Mouse (Mus musculus) adrenal gland, postnatal 4 days (tissue): ENCODE data around the gene Sgpp2. TPM values are rescaled to one million over a fixed set of nuclear protein-coding genes. Genes with fewer than 3 reads are reported as not detected.

Source experiments
- DNase-seq, 2 experiments: peaks; one replicate each; pipeline ENCODE4 v3.0.0; 2021 to 2022; ENCODE audit warnings: low spot score in 2 of 2, mixed read lengths in 2 of 2
- total RNA-seq, 2 experiments: library from RNA; stranded (reverse); gene quantifications; 2 replicates each; pipeline ENCODE4 v1.2.3; 2021

Gene Sgpp2
- total RNA-seq, 2 experiments from 2014 or later: 1.1 to 5.8 TPM

DNA sequence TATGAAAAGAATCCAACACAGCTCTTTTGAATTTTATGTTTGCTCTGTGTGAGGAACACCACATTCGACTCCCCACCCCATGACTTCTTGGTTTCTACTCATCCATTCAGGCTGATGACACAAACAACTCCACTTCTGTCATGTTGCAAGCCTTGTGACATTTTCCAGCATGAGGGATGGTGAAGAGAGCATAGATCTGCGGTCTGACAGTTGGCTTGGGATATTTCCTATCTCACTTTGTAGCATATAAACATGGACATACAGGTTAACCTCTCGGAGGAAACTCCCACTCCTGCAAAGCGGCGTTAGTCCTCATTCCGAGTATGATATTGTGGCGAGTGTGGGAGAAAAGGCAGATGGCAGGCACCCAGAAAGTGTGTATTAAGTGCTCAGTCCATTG is 27.6 kb downstream of the Sgpp2 start:
- DNase-seq: no peak

DNA sequence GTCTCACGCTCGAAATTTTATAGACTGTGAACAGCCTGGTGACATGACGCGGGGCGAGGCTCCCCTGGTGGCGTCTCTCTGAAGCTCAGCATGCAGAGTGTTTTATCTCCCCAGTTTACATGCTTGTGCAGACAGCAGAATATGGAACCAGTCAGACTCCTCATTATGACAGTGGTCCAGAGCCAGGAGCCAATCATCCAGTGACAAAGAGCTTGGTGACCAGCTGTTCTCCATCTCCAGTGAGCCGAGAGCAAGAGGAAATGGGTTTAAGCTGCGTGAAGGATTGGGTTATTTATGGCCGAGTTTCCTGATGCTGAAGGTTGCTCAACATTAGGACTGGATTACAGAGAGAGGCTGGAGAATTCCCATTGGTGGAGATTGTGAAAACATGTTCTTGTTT is 28.1 kb downstream of the Sgpp2 start:
- DNase-seq: no peak

DNA sequence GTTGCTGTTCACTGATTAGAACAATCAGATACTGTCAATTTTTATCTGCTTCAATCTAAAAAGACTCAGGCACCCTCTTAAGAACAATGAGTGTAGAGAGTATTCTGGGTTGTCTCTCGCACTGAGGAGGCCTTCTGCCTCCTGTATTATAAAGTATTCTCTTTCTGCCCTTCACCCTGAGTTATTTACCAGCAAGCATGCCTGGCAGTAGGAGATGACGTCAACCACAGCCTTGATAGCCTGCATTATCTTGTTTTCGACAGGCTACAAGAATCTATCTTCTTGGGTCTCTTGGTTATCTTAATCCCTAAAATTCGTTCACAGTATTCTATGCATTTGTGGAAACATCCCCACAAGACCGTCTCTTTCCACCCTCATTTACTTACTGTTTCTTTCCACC is 29.8 kb downstream of the Sgpp2 start:
- no peak for DNase-seq

DNA sequence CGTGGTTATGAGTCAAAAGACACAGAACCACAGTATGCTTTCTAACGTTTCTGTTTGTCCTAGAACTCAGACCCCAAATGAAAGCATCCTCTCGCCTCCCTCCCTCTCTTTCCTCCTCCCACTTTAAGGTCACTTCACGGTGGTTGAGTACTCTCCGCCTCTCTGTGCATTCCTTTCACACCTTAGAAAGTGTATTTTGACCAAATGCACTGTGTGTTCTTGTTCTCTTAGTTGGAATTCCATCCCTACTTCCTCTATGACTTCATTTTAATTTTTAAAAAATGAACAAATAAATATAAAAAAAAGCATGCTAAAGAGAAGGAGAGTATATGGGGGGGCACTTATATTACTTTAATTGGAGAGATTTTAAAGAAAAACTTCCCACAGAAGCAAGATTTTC is 30.4 kb downstream of the Sgpp2 start:
- no peak for DNase-seq

DNA sequence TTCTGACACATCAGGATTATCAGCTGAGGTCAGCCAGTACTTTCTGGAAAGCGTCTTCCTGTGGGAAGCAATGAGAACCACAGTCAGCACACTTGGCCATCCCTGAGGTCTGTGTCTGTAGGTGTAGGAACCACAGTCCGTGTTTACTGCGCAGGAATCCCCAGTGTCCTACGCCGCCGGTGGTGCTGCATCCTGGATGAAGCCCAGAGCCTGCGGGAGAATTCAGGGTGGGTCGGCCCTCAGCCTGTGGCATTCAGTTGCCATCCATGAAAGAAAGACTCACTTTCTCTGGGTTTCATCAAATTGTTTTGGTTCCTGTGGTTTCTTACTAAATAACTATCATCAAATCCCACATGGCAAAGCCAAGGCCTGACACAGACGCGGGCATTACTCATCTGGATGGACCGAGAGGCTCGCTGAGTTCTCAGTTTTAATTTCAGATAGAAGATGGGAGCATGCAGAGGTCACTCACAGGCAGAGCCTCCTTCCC is 37.2 kb downstream of the Sgpp2 start:
- no peak for DNase-seq

DNA sequence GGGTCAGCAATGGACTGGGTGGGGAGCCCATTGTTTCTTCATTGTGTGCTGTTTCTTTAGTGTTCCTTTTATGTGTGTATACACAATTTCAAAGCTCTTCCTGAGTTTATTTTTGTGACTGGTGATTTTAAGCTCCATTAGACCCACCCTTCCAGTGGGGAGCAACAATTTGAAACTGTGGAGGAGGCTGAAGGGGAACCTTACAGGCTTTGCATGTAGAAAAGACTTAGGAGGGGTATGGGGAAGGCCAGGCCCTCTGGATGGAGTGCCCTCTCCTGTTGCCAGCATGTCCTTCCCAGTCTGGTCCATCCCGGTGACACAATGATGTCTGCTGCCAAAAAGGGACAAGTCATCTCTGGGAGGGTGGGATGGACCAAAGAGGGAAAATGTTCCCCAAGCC is 39.1 kb downstream of the Sgpp2 start:
- no peak for DNase-seq

DNA sequence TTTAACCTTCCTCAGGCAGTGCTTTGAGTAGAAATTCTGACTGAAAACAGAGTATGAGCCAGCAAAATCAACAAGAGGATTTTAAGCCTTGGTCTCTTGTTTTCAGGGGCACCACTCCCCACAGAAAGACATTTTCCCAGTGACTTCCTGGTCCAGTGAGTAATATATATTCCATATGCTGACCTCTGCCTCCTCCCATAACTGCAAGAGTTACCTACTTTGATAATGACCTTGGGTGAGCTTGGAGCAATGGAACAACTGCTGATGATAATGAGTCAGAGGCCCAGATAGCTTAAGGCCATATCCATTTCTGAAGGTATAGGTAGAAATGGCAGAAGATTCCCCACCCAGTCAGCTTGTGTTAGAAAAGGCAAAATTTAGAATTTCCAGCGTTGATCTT is 43.1 kb downstream of the Sgpp2 start:
- no peak for DNase-seq

DNA sequence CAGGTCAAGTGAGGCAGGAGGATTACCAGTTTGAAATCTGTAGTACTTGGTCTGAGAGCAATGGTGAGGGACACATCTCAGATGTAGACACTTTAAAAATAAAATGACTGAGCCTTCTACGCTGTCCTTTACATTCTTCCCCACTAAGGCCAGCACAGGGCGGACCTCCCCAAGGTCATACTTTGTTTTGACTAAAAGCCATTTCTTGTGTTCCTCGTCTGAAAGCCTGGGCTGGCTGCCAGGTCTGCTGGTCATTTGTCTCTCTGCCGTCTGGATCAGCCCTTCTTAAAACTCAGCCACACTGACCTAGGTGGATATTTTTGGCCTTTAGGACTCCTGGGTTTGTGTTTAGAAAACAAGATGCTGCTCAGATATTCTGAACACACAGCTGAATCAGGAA is 45.0 kb downstream of the Sgpp2 start:
- DNase-seq: peak; percentile 30 to 60

DNA sequence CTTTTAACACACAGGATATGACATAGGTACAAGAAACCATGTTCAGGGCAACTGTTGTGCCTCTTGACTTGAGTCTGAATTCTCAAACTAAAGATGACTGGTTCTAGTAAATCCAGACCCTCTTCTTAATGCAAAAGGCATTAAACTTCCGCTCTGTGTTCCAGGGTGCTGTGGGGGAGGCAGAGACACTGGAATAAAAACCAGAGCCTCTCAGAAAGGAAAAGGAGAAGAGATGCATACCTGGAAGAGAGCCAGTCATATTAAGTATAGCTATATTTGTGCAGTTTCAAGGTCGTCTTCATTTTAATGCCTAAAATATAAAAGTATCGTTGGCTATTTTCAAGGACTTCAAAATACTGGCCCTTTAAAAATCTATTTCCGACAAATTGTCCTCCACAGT is 47.3 kb downstream of the Sgpp2 start:
- no peak for DNase-seq

DNA sequence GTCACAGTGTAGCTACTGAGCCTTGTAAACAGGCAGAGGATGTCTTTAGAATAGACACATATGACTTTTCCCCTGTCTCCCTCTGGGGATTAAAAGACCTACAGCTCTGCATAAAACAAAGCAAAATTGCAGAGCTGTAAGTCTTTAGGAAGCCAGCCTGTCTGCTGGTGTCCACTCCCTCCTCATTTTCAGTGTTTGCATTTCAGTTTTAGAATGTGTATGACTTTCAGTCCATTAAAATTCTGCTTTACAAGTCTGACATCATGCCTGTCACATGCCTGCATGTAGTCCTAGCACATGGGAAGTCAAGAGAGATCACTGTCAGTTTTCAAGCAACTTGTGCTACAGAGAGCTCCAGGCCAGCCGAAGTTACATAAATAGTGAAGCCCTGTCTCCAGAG is 47.7 kb downstream of the Sgpp2 start:
- DNase-seq: no peak

DNA sequence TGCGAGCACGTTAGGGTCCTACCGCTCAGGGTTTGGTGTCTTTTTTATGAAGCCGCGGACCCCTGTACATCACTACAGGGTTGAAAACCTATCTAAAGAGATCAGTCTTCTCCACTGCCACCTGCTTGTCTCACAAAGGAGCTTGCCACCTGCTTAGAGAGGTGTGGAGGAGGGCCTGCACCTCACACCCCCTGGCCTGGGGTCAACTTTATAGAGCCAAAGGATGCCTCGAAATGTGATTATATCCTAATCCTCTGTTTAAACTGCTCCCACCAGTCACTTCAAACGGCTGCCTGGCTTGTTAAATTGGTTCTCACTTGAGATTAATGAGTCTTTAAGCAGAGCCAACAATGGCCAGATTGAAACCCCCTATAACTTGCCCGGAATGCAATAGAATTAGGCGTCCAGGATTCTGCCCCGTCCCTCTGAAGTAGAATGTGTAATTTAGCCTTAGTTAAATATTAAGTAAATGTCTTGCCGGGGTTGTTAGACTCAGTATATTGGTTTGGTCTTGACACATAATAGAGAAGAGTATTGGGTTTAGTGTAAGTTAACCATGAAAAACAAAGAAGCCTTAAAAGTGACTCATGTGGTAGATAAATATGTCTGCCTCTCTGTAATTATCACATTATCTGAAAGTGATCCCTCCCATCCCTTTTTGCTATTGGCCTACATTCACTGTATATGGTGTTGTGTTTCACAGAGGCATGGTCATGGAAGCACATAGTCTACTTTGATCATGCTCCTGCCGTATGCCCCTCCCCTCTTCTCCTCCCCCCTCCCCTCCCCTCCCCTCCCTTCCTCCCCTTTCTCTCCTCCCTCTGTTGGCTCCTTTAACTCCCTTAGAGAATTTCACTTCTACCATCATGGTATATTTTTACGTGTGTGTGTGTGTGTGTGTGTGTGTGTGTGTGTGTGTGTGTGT is 54.1 kb downstream of the Sgpp2 start:
- no peak for DNase-seq

DNA sequence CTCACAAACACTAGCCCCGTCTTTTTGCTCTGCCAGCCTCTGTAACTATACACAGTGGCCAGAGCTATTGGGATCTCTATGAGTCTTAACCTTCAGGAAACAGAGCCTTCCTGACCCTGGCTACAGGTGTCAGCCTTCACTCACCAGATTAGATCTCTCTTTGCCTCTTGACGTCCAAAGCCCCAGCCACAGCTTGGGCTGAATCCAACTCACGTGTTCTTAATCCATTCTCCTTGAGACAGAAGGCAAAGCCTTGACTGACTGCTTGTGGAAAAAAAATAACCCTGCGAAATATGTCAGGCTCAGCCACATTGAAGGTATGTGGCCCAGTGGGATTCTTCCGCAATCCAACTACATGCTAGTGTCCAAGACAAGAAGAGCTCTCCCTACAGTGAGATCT is 57.7 kb downstream of the Sgpp2 start:
- DNase-seq: no peak

DNA sequence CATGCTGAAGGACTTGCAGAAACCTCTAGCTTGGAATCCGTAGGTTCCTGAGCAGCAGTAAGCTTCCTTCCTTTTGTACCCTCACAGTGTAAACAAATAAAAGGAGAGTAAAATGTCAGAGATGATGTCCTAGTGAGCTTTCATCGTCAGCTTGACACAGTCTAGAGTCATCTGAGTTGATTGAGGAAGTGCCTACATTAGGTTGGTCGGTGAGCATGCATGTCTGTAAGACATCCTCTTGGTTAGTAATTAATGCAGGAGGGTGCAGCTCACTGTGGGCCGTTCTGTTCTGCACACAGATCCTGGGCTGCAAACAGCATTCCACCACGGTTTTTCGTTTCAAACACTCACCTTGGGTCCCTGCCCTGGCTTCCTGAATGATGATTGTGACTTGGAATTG is 60.0 kb downstream of the Sgpp2 start:
- DNase-seq: no peak

DNA sequence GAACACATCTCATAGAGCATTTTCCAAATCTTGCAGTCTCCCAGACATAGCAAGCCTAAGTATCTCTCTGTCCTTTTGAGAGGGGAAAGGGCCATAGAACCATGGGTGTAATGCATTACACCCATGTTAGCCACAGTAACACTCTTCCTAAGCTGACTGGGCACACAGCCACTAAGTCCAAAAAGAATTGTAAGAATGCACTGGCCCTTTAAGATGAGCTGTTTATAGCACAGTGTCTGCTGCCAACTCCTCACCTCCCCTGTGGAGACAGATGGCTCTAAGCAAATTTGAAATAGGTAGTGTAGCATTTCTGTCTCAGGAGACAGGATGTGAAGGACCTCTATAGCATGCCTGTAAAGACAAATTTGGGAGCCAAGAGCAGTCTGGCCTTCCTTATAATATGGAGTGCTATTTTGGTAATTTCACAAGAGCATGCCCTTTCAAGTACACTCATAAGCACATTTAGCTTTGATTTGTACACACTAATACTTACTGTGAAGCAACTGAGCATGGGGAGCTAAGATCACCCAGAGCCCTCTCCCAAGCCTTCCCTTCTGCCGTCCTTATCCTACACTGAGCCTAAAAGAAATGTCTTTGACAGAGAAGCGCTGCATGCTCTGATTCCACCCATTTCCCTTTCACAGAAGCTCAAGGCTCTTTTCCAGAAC is 61.6 kb downstream of the Sgpp2 start:
- DNase-seq: no peak

DNA sequence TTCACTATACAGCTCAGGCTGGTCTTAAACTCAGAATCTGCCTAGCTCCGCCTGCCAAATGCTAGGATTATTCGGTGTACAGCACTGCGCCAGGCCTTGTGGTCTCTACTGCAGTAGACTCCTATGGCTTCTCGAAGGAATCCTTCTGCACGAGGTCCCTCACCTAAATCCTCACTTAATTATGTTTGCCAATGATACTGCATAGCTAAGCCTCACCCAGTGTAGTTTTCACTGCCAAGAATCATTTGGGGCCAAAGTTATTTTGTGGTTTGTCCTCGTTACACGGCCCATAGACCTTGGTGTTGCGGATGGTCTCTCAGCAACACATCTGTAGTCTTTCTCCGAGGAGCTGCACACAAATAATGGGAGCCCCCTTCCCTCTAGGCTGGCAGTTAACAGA is 62.2 kb downstream of the Sgpp2 start:
- no peak for DNase-seq

DNA sequence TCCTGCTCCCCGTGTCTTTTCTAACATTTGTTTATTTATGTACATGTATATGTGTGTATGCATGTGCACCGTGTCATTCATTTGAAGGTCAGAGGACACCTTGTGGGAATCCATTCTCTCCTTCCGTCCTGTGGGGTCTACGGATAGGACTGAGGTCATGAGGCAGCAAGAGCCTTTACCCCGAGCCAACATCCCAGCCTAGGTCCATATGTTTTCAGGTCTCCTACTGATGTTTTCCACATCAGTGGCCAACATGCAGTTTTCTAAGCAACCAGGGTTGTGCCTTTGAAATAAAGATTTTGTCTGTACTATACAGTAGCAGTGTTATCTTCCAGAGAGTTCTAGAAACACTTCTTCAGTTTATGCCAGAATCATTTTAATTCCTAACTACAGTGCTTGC is 63.7 kb downstream of the Sgpp2 start:
- DNase-seq: no peak

DNA sequence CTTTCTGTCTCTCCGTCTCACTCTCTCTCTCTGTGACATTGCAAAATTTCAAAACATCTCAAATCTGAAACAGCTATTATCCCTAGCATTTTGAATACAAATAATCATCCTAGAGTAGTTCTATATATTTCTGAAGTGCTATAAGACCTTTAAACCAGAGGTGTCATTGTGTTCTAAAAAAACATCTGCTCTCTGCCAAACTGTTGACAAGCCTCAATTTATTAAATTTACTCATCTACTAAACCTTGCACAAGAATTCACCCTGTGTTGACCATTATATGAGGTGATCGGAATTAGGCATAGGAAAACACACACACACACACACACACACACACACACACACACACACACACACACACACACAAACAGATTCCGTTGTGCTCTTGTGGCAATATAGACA is 64.9 kb downstream of the Sgpp2 start:
- no peak for DNase-seq

DNA sequence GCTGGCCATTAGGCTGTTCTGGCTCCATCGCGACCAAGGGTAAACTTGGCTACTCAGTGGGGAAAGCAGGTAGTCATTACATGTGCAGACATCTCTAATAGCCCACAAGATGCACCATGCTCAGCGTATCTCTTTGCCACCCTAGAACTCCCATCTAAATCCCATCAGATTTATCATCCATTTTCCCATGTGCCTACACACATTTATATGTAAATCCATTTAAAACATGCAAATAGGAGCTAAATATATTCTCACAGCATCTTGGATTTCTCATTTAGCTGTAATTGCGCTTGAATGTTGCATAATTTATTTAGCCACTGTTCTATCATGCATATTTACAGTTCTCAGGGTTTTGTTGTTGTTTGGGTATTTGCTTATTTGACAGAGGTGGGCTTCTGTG is 70.8 kb downstream of the Sgpp2 start:
- no peak for DNase-seq

DNA sequence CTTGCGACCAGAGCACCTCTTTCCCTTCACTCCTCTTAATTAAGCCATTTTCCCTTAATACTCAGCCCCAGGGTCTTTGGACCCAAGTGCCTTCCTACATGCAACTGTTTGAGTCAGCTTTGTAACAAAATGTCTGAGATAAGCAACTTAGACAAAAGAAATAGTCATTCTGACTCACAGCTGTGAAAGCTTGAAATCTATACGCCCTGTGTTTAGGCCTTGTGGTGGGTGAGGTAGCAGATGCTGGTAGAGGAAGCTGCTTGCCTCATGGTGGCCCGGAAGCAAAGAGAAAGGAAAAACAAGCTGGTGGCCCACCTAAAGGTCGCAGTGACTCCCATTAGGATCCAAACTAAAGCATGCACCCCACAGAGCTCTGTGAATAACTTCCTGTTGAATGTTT is 77.7 kb downstream of the Sgpp2 start:
- DNase-seq: no peak

DNA sequence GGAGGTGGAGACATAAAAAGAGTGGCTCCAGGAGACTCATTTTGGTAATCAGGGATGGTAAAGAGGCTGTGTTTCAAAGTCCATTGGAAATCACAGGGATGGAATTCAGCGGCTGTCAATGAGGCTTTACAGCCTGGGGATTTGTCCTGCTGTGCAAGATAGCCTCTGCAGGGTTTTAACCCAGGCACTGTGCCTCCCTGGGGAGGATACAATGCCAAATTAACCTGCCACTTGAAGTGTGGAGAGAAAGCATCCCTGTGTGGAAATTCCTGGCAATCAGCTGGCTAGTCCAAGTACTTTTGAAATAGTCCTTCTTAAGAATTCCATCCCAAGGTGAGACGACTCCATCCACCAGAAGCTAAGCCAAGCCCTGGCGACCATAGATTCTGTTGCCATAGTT is 78.7 kb downstream of the Sgpp2 start:
- DNase-seq: no peak

DNA sequence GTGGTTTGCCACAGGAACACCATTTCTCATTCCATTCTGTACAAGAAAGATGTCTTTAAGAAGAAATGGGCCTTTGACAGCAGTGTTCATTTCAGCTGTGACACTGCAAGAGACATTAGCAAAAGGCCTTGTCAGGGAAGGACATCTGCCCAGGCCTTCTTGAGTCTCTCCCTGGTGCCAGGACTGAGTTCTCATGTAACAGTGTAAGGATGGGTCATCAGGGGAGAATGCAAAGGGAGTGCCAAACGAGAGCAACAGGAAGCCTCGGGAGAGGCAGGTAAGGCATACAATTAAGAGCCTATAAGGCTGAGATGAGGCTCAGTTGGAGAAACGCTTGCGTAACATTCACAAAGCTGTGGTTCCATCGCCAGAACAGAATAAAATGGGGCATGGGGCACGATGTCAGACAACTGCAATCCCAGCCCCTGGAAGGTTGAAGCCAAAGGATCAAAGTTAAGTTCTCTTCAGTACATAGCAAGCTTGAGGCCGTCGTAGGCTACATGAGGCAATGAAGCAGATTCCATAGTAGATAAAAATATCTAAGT is 85.1 kb downstream of the Sgpp2 start:
- DNase-seq: no peak

DNA sequence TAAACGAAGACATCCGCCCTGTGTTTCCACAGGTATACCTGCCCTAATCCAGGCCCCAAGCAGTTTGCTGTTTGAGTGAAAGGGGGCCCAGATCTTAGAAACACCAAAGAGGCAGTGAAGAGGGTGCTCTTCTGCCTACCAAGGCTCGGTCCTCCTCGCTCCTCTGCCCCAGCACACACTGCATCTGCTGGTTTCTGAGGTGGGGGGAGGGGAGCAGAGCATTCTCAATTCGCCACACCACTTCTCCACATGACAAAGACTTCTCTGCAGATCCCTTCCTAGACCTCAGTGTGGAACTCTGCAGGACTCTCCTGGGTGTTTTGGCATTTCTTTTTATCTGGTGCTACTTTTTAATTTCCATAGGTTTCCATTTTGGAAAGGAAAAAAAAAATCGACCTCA is 85.6 kb downstream of the Sgpp2 start:
- DNase-seq: no peak
